Mouse (Mus musculus) heart, embryonic 11.5 days (tissue): ENCODE results near the gene Pdia3. TPM values are rescaled to one million over a fixed set of nuclear protein-coding genes. Genes with fewer than 3 reads are reported as not detected.
A peak's percentile ranks its signal among the peaks of the same experiment; 100 is the strongest.
"Not testable (repeated sequence)": the region's sequence is repeated elsewhere in the genome, so short reads cannot be mapped to it uniquely, and the experiment has no call there.

Source experiments
- ATAC-seq: fragments of 200-750 bp; cut with Nextera tagmentation; replicated peaks from 2 replicates; pipeline ENCODE4 v1.8.0; 2017; ENCODE audit warnings: moderate library complexity; ENCODE audit not compliant: insufficient number of reproducible peaks, low FRiP score, low TSS enrichment
- H3K27ac ChIP-seq: fragments of 300-500 bp; sonication (generic); 2 replicates; pipeline ENCODE4 v1.5.1; 2014; ENCODE audit warnings: mild to moderate bottlenecking, low read depth, low read length
- H3K27me3 ChIP-seq: fragments of 300-500 bp; sonication (generic); 2 replicates; pipeline ENCODE4 v1.6.1; 2014; ENCODE audit warnings: mild to moderate bottlenecking, low read length, mixed read lengths; ENCODE audit not compliant: control insufficient read depth, insufficient read depth
- H3K36me3 ChIP-seq: fragments of 300-500 bp; sonication (generic); 2 replicates; pipeline ENCODE4 v1.6.1; 2014; ENCODE audit warnings: mild to moderate bottlenecking, low read length, moderate library complexity, mixed read lengths; ENCODE audit not compliant: control insufficient read depth, insufficient read depth
- H3K4me1 ChIP-seq: fragments of 300-500 bp; sonication (generic); 2 replicates; pipeline ENCODE4 v1.6.1; 2014; ENCODE audit warnings: low read length; ENCODE audit not compliant: control insufficient read depth, insufficient read depth
- H3K4me2 ChIP-seq: fragments of 300-500 bp; sonication (generic); 2 replicates; pipeline ENCODE4 v1.6.1; 2014; ENCODE audit warnings: mild to moderate bottlenecking, moderate library complexity
- H3K4me3 ChIP-seq: fragments of 300-500 bp; sonication (generic); 2 replicates; pipeline ENCODE4 v1.5.1; 2014; ENCODE audit warnings: low read depth, low read length
- H3K9ac ChIP-seq: fragments of 300-500 bp; sonication (generic); 2 replicates; pipeline ENCODE4 v1.6.1; 2014; ENCODE audit warnings: mild to moderate bottlenecking, low read depth, low read length, moderate library complexity
- H3K9me3 ChIP-seq: fragments of 300-500 bp; sonication (generic); replicated peaks from 2 replicates; pipeline ENCODE4 v1.6.1; 2016; ENCODE audit warnings: low read length; ENCODE audit not compliant: control insufficient read depth
- WGBS: fragments of 180-500 bp; shearing (Covaris S2); extraction: QIAGEN DNeasy Blood & Tissue Kit; methylation state at CpG from one replicate; pipeline ENCODE4 v1.1.7; 2014; ENCODE audit not compliant: insufficient replicate concordance; 5-methylcytosine and 5-hydroxymethylcytosine counted together
- polyA plus RNA-seq: library from polyadenylated mRNA; unstranded; fragments of >200 nt; fragmentation: Nextera tagmentation; extraction: Ambion mirVana; gene quantifications from 2 replicates; pipeline ENCODE4 v1.2.1, GENCODE M21; 2014

Gene Pdia3
- 489 and 639 TPM in 2 replicates for polyA plus RNA-seq

- H3K4me2 ChIP-seq = peak within 1 kb of the TSS; percentile 79
Measured at GRCm38 (mm10) chr2:121413387-121414042, at the start of gene Pdia3, which contains the start of gene Catsper2. TSS of gene Pdia3 (plus strand) at chr2:121413775. TSS of gene Catsper2 (minus strand) at chr2:121413792.

GRCm38 (mm10) chr2:121368831-121369230, 44.7 kb upstream of the Pdia3 start:
- ATAC-seq = no peak
- no peaks in the 10 kb centered on the region for H3K27me3 ChIP-seq
- H3K4me2 ChIP-seq = no peak overlapping the region
- H3K36me3 ChIP-seq = no peaks in the 10 kb centered on the region
- no peaks in the 10 kb centered on the region for H3K9me3 ChIP-seq
- H3K4me3 ChIP-seq = no peak overlapping the region
- H3K9ac ChIP-seq = no peak overlapping the region
- no peak overlapping the region for H3K27ac ChIP-seq
- 76% methylated on average over 2 of the region's 2 CpGs for WGBS
- no peaks in the 10 kb centered on the region for H3K4me1 ChIP-seq

More at GRCm38 (mm10) chr2:121413387-121414042, at the start of gene Pdia3, which contains the start of gene Catsper2:
- H3K4me3 ChIP-seq = peak within 1 kb of the TSS; percentile 97
- H3K9ac ChIP-seq = peak within 1 kb of the TSS; percentile 99
- under 1% methylated on average over 64 of the region's 68 CpGs for WGBS
- ATAC-seq = peak; percentile 99
- peaks cover 3% of the 10 kb centered on the region for H3K36me3 ChIP-seq
- H3K9me3 ChIP-seq = no peaks in the 10 kb centered on the region
- H3K4me1 ChIP-seq = peaks cover 16% of the 10 kb centered on the region
- peak within 1 kb of the TSS; percentile 99 for H3K27ac ChIP-seq
- H3K27me3 ChIP-seq = no peaks in the 10 kb centered on the region

GRCm38 (mm10) chr2:121370921-121371320, 42.7 kb upstream of the Pdia3 start:
- ATAC-seq = no peak
- no peak overlapping the region for H3K4me2 ChIP-seq
- H3K4me1 ChIP-seq = no peaks in the 10 kb centered on the region

DNA sequence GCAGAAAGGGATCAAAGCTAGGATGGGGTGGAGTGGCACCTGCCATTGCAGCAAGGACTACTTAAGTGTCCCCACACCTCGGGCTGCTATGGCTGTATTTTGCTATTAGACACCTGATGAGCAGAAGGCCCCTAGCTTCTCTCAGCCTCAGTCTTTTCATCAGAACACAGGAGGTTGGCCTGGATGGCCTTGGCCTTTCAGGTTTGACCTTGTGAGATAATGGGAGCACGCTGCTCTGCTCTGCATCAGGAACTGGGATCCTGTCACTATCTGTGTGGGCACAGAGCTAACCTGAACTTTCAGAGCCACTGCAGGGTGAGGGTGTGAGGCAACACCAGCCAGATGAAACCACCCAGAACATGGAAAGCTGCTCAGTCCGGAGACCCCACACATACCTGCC, 41.3 kb upstream of the Pdia3 start:
- H3K9ac ChIP-seq = no peak overlapping the region
- H3K4me3 ChIP-seq = no peak overlapping the region
- WGBS = 52% methylated on average over 3 of the region's 3 CpGs
- no peaks in the 10 kb centered on the region for H3K4me1 ChIP-seq
- H3K27ac ChIP-seq = no peak overlapping the region
- H3K9me3 ChIP-seq = no peaks in the 10 kb centered on the region
- no peak overlapping the region for H3K4me2 ChIP-seq
- no peaks in the 10 kb centered on the region for H3K36me3 ChIP-seq
- no peak for ATAC-seq
- H3K27me3 ChIP-seq = 0 out of 2 replicates have a peak, but pooled peaks cover 2% of the 10 kb centered on the region

More at GRCm38 (mm10) chr2:121370921-121371320, 42.7 kb upstream of the Pdia3 start:
- Histone ChIP-seq H3K36me3 (no peaks in the 10 kb centered on the region), H3K9ac (no peak overlapping the region), H3K4me3 (no peak overlapping the region), H3K27me3 (no peaks in the 10 kb centered on the region), H3K27ac (no peak overlapping the region), H3K9me3 (no peaks in the 10 kb centered on the region)
- 82% methylated on average over 5 of the region's 5 CpGs for WGBS

GRCm38 (mm10) chr2:121374766-121375165, 38.8 kb upstream of the Pdia3 start:
- H3K27me3 ChIP-seq = 0 out of 2 replicates have a peak, but pooled peaks cover 2% of the 10 kb centered on the region
- no peaks in the 10 kb centered on the region for H3K4me1 ChIP-seq
- no peak for ATAC-seq
- 31% methylated on average over 2 of the region's 2 CpGs for WGBS
- H3K4me2 ChIP-seq = no peak overlapping the region
- no peaks in the 10 kb centered on the region for H3K9me3 ChIP-seq
- H3K4me3 ChIP-seq = no peak overlapping the region
- no peaks in the 10 kb centered on the region for H3K36me3 ChIP-seq
- no peak overlapping the region for H3K27ac ChIP-seq
- no peak overlapping the region for H3K9ac ChIP-seq

- H3K9me3 ChIP-seq, H3K4me3 ChIP-seq, H3K4me2 ChIP-seq, H3K27ac ChIP-seq, H3K4me1 ChIP-seq, H3K9ac ChIP-seq, ATAC-seq, H3K36me3 ChIP-seq, H3K27me3 ChIP-seq: not testable (repeated sequence)
- WGBS = 87% methylated on average over 14 of the region's 17 CpGs
Measured at GRCm38 (mm10) chr2:121386961-121387575, 26.5 kb upstream of the Pdia3 start, which contains the start of gene Strc. TSS of gene Strc (minus strand) at chr2:121387168.

DNA sequence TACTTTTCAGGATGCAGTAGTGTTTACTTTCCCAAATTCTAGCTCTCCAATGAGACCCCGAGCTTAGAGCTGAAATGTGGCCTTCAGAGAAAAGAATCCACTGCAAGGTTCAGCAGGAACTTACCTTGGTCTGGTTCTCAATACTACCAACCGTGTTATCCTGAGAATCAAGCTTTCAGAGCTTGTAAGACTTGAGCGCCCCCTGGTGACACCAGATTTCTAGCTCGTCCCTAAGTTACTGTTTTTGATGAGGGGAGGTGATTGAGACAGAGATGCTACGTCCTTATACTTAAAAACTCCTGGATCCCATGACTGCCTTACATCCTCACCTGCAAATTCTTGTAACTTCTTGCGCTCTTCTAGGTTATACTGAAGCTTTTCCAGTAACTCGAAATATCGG, 17.0 kb upstream of the Pdia3 start:
- Histone ChIP-seq H3K4me3 (no peak overlapping the region), H3K9ac (no peak overlapping the region), H3K4me1 (no peaks in the 10 kb centered on the region), H3K36me3 (no peaks in the 10 kb centered on the region), H3K27me3 (no peaks in the 10 kb centered on the region), H3K9me3 (no peaks in the 10 kb centered on the region), H3K27ac (no peak overlapping the region), H3K4me2 (no peak overlapping the region)
- 12% methylated on average over 8 of the region's 8 CpGs for WGBS
- ATAC-seq = no peak

DNA sequence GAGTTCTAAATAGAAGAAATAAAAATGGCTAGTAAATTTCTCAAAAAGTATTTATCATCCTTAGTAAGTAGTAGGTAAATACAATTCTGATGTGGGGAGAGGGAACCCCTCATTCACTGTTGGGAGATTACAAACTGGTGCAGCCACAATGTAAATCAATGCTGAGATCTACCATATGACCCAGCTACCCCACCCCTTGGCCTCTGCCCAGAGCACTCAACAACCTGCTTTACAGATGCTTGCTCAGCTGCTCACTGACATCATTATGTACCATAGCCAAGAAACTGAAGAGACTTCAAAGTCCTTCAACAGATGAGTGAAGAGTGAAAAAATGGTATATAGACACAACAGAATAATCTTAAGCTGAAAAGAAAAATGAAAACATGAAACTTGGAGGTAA, 10.3 kb upstream of the Pdia3 start:
- Histone ChIP-seq H3K27ac (no peak overlapping the region), H3K36me3 (no peaks in the 10 kb centered on the region), H3K9ac (no peak overlapping the region), H3K4me2 (no peak overlapping the region), H3K9me3 (no peaks in the 10 kb centered on the region), H3K27me3 (no peaks in the 10 kb centered on the region), H3K4me3 (no peak overlapping the region), H3K4me1 (no peaks in the 10 kb centered on the region)
- no peak for ATAC-seq
